Mouse (Mus musculus): ENCODE results near the gene Fbh1.
"Not testable (repeated sequence)": the region's sequence is repeated elsewhere in the genome, so short reads cannot be mapped to it uniquely, and the experiment has no call there.

Gene Fbh1

GRCm38 (mm10) chr2:11722564-11722963 is 54.8 kb downstream of the Fbh1 start:
- in situ Hi-C loops (cut with MboI): no loop called here

- in situ Hi-C loops (cut with MboI): no loop called here
Measured at GRCm38 (mm10) chr2:11718573-11718972, 58.8 kb downstream of the Fbh1 start.

- in situ Hi-C loops (cut with MboI): no loop called here
Measured at GRCm38 (mm10) chr2:11714535-11714934, 62.8 kb downstream of the Fbh1 start.

GRCm38 (mm10) chr2:11713021-11713420 is 64.4 kb downstream of the Fbh1 start:
- in situ Hi-C loops (cut with MboI): no loop called here

- in situ Hi-C loops (cut with MboI): no loop called here
Measured at GRCm38 (mm10) chr2:11712483-11712990, 64.8 kb downstream of the Fbh1 start.

GRCm38 (mm10) chr2:11710101-11710500 is 67.3 kb downstream of the Fbh1 start:
- in situ Hi-C loops (cut with MboI): not testable (repeated sequence)

- in situ Hi-C loops (cut with MboI): no loop called here
Measured at GRCm38 (mm10) chr2:11708538-11708937, 68.8 kb downstream of the Fbh1 start.

- in situ Hi-C loops (cut with MboI): no loop called here
Measured at GRCm38 (mm10) chr2:11706746-11707065, 70.7 kb downstream of the Fbh1 start.

GRCm38 (mm10) chr2:11706030-11706745 is 71.2 kb downstream of the Fbh1 start:
- in situ Hi-C loops (cut with MboI): no loop called here

GRCm38 (mm10) chr2:11705201-11706025 is 72.0 kb downstream of the Fbh1 start, which contains the start of gene Il15ra:
Gene Il15ra, plus strand, starts transcription at chr2:11705290.
- in situ Hi-C loops (cut with MboI): no loop called here

- in situ Hi-C loops (cut with MboI): loop anchor here (25.0 kb wide), 1 partner anchor 363 kb away; no protein-coding TSS in a partner anchor
Measured at GRCm38 (mm10) chr2:11699905-11700304, 77.5 kb downstream of the Fbh1 start.

GRCm38 (mm10) chr2:11698994-11699393 is 78.4 kb downstream of the Fbh1 start:
- in situ Hi-C loops (cut with MboI): loop anchor here (25.0 kb wide), 1 partner anchor 362 kb away; no protein-coding TSS in a partner anchor

- in situ Hi-C loops (cut with MboI): loop anchor here (25.0 kb wide), 1 partner anchor 359 kb away; no protein-coding TSS in a partner anchor
Measured at GRCm38 (mm10) chr2:11695867-11696266, 81.5 kb downstream of the Fbh1 start.

- in situ Hi-C loops (cut with MboI): loop anchor here (25.0 kb wide), 1 partner anchor 357 kb away; no protein-coding TSS in a partner anchor
Measured at GRCm38 (mm10) chr2:11694104-11694503, 83.3 kb downstream of the Fbh1 start.

GRCm38 (mm10) chr2:11693352-11693751 is 84.0 kb downstream of the Fbh1 start:
- in situ Hi-C loops (cut with MboI): loop anchor here (25.0 kb wide), 1 partner anchor 356 kb away; no protein-coding TSS in a partner anchor
